Comparison of ENCODE assay signal across 21 mouse cellular contexts in genomic region chr4:119635686-119636085, GRCm38 (mm10). TPM values are rescaled to one million over a fixed set of nuclear protein-coding genes. Genes with fewer than 3 reads are reported as not detected.
"Had no signal": no experiment of that assay in that cellular context is flagged by ENCODE, and none has a peak within 500 bp of the region (broad histone marks: within the 10 kb centered on the region; RNA-seq: fewer than 3 reads in every experiment).

No protein-coding gene starts in this region.

- DNase-seq: lung, adult 18-20 months; lung, embryonic 14.5 days; lung, postnatal 10 days; lung, postnatal 4 days; midbrain, embryonic 14.5 days; right cerebral cortex, postnatal 14 days; thymus, adult 2 months; thymus, postnatal 25 days; thymus, postnatal 4 days had no signal

- H3K27ac ChIP-seq: midbrain, embryonic 10.5 days; midbrain, embryonic 12.5 days; neural tube, embryonic 13.5 days; stomach, embryonic 15.5 days; stomach, postnatal 0 days had no signal

- H3K4me2 ChIP-seq: lung, embryonic 14.5 days; midbrain, embryonic 12.5 days; neural tube, embryonic 13.5 days; stomach, embryonic 15.5 days had no signal

- H3K9ac ChIP-seq: lung, embryonic 14.5 days; midbrain, embryonic 12.5 days; neural tube, embryonic 13.5 days; stomach, embryonic 15.5 days had no signal

- H3K27me3 ChIP-seq: midbrain, embryonic 12.5 days; neural tube, embryonic 13.5 days; stomach, embryonic 15.5 days had no signal

- H3K9me3 ChIP-seq: midbrain, embryonic 10.5 days; midbrain, embryonic 12.5 days; neural tube, embryonic 13.5 days; stomach, embryonic 15.5 days had no signal

- H3K4me3 ChIP-seq: midbrain, embryonic 10.5 days; midbrain, embryonic 12.5 days; myocyte; neural tube, embryonic 13.5 days; stomach, embryonic 15.5 days had no signal

- ATAC-seq: midbrain, embryonic 16.5 days had no signal

- H3K36me3 ChIP-seq: midbrain, embryonic 12.5 days; neural tube, embryonic 13.5 days; stomach, embryonic 15.5 days had no signal

RNA-seq across cellular contexts. Expression of gene Guca2a, which starts 1.8 kb away (rescaled TPM):
- total RNA-seq: megakaryocyte, adult 5-6 weeks; megakaryocyte-erythroid progenitor cell, adult 5-6 weeks; neutrophil, adult 5-6 weeks had no signal
- polyA plus RNA-seq: midbrain, embryonic 10.5 days; midbrain, embryonic 12.5 days; midbrain, embryonic 14.5 days; midbrain, embryonic 16.5 days; myocyte; neural tube, embryonic 11.5 days; neural tube, embryonic 13.5 days had no signal

RNA-seq across cellular contexts. Expression of gene Guca2b, which starts 23.1 kb away (rescaled TPM):
- total RNA-seq: megakaryocyte, adult 5-6 weeks; megakaryocyte-erythroid progenitor cell, adult 5-6 weeks; neutrophil, adult 5-6 weeks had no signal
- polyA plus RNA-seq: lung, embryonic 14.5 days; lung, embryonic 16.5 days; midbrain, embryonic 10.5 days; midbrain, embryonic 12.5 days; midbrain, embryonic 14.5 days; midbrain, embryonic 16.5 days; myocyte; neural tube, embryonic 11.5 days; neural tube, embryonic 13.5 days had no signal
